Mouse (Mus musculus) forebrain, embryonic 10.5 days (tissue): ENCODE data around the gene Gnai2. TPM values are rescaled to one million over a fixed set of nuclear protein-coding genes. Genes with fewer than 3 reads are reported as not detected.
"Not testable (repeated sequence)": the region's sequence is repeated elsewhere in the genome, so short reads cannot be mapped to it uniquely, and the experiment has no call there.

ENCODE experiments used
- DNase-seq: peaks from one replicate; pipeline ENCODE4 v3.0.0-alpha.2; 2017; ENCODE audit warnings: low spot score; ENCODE audit errors: extremely low spot score
- H3K27ac ChIP-seq: fragments of 300-500 bp; sonication (generic); 2 replicates; pipeline ENCODE4 v1.5.1; 2016; ENCODE audit warnings: mild to moderate bottlenecking
- H3K27me3 ChIP-seq: fragments of 300-500 bp; sonication (generic); 2 replicates; pipeline ENCODE4 v1.6.1; 2016; ENCODE audit warnings: mild to moderate bottlenecking; ENCODE audit not compliant: poor library complexity, severe bottlenecking
- H3K36me3 ChIP-seq: fragments of 300-500 bp; sonication (generic); replicated peaks from 2 replicates; pipeline ENCODE4 v1.6.1; 2016; ENCODE audit warnings: mild to moderate bottlenecking, moderate library complexity
- H3K4me1 ChIP-seq: fragments of 300-500 bp; sonication (generic); 2 replicates; pipeline ENCODE4 v1.6.1; 2016
- H3K4me3 ChIP-seq: fragments of 300-500 bp; sonication (generic); 2 replicates; pipeline ENCODE4 v1.5.1; 2016; ENCODE audit warnings: mild to moderate bottlenecking, moderate library complexity
- H3K9me3 ChIP-seq: fragments of 300-500 bp; sonication (generic); 2 replicates; pipeline ENCODE4 v1.6.1; 2016; ENCODE audit warnings: mild to moderate bottlenecking, moderate library complexity
- WGBS: fragments of 180-500 bp; shearing (Covaris S2); methylation state at CpG from one replicate; pipeline ENCODE4 v1.1.7; 2016; 5-methylcytosine and 5-hydroxymethylcytosine counted together
- polyA plus RNA-seq: library from polyadenylated mRNA; unstranded; fragments of >200 nt; fragmentation: Nextera tagmentation; extraction: Ambion mirVana; gene quantifications from 2 replicates; pipeline ENCODE4 v1.2.1, GENCODE M21; 2016

The Gnai2 gene
- polyA plus RNA-seq, 1 experiment from 2014 or later: 533 TPM

DNA sequence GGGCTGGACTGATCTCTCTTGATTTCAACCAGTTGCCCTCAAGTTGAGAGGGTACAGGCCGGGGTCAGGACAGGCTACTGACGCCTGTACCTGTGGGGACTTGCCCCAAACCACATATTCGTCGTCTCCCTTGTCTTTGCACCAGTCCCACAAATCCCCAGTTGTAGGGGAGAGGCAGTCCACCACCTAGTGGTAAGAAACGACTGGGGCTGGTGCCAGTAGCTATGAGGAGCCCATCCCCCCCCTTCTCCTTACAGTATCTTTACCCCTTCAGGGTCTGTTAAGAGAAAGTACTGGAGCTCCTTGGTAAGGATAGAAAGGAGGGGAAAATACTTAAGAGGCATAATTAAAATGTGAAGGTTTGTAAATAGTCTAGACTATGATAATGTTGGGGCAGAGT lies 69.6 kb downstream of the Gnai2 start:
- peaks cover 75% of the 10 kb centered on the region for H3K4me1 ChIP-seq

More for the DNA sequence above, 69.6 kb downstream of the Gnai2 start:
- not testable (repeated sequence) for DNase-seq, H3K27me3 ChIP-seq, H3K9me3 ChIP-seq, H3K27ac ChIP-seq
- Histone ChIP-seq H3K4me3 (peak overlapping the region; percentile 93; the same call in 1 of the 2 replicates), H3K36me3 (peaks cover 53% of the 10 kb centered on the region)
- 53% methylated on average over 5 of the region's 5 CpGs for WGBS

Other genes starting within 250 kb of the Gnai2 start
- 1.0 and 1.2 TPM in 2 replicates for gene Cacna2d2, start 235.8 kb downstream of the Gnai2 start, polyA plus RNA-seq
- 33.0 and 35.8 TPM in 2 replicates for gene Tmem115, start 101.4 kb downstream of the Gnai2 start, polyA plus RNA-seq
- 20.4 and 21.0 TPM in 2 replicates for gene Cyb561d2, start 93.2 kb downstream of the Gnai2 start, polyA plus RNA-seq
- gene Nprl2, start 93.1 kb downstream of the Gnai2 start, polyA plus RNA-seq: 36.7 and 37.3 TPM in 2 replicates
- gene Zmynd10, start 88.1 kb downstream of the Gnai2 start, polyA plus RNA-seq: 0.74 and 1.4 TPM in 2 replicates
- gene Rassf1, start 83.8 kb downstream of the Gnai2 start, polyA plus RNA-seq: 57.4 and 59.6 TPM in 2 replicates
- gene Tusc2, start 72.1 kb downstream of the Gnai2 start, polyA plus RNA-seq: 73.3 and 74.1 TPM in 2 replicates
- 147 TPM in 2 replicates for gene Hyal2, start 67.4 kb downstream of the Gnai2 start, polyA plus RNA-seq
- gene Hyal1, start 58.4 kb downstream of the Gnai2 start, polyA plus RNA-seq: 6.8 and 7.4 TPM in 2 replicates
- 13.9 and 17.9 TPM in 2 replicates for gene Naa80, start 56.5 kb downstream of the Gnai2 start, polyA plus RNA-seq
- gene Hyal3, start 54.5 kb downstream of the Gnai2 start, polyA plus RNA-seq: 0.42 and 0.47 TPM in 2 replicates
- 58.6 and 66.8 TPM in 2 replicates for gene Ifrd2, start 47.7 kb downstream of the Gnai2 start, polyA plus RNA-seq
- gene Sema3b, start 26.1 kb downstream of the Gnai2 start, polyA plus RNA-seq: 1.4 and 2.0 TPM in 2 replicates
- 8.8 and 9.0 TPM in 2 replicates for gene Slc38a3, start 34.2 kb upstream of the Gnai2 start, polyA plus RNA-seq
- gene Gnat1, start 44.3 kb upstream of the Gnai2 start, polyA plus RNA-seq: 3.9 and 4.1 TPM in 2 replicates
- gene Sema3f, start 75.1 kb upstream of the Gnai2 start, polyA plus RNA-seq: 10.0 and 11.2 TPM in 2 replicates
- gene Rbm5, start 135.6 kb upstream of the Gnai2 start, polyA plus RNA-seq: 185 and 192 TPM in 2 replicates
- gene Rbm6, start 237.9 kb upstream of the Gnai2 start, polyA plus RNA-seq: 112 and 114 TPM in 2 replicates